Mouse (Mus musculus): ENCODE results near the gene Snx9. TPM values are rescaled to one million over a fixed set of nuclear protein-coding genes. Genes with fewer than 3 reads are reported as not detected.

The Snx9 gene
- polyA plus RNA-seq, 1 experiment from 2014 or later = 39.9 TPM

DNA sequence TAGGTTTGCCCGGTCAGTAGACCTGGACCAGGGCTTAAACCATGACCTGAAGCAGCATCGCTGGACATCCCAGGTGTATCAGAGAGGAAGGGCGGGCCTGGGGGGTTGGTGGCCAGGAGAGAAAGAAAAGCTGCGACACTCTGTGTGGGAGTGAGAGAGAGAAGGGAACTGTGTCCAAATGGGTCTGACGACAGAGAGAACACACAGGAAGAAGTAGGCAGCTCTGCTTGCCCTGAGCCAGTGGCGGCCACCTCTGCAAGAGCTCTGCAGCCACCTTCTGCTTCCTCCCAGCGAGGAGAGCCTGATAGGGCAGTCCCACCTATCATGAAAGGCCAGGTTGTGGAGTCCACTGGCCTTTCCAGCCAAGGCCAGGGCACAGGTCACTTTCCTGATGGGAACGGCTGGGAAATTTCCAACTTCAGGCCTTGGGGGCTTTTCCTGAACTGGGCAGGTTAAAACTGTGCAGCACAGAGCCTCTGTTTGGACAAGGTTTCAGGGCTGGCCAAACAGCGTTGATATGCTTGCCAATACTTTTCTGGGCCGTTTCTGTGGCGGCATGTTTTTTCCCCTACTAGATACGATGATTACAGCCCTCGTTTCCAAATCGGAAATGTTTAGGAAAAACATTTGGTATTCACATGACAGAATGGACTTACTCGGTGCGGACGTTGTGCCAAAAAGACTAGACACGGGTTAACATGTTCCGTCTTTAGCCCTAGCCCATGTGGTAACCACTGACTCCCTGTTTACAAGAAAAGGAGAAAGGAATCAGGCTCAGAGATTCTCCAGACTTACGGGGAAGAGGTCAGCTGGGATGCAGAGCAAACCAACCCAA, 135.3 kb downstream of the Snx9 start:
- Histone ChIP-seq H3K36me3 (ENCODE audit: control insufficient read depth, insufficient read depth, low read length) (no peaks in the 10 kb centered on the region), H3K9ac (replicated peaks; ENCODE audit: low read depth, low read length) (no peak overlapping the region; the same call in 1 of the 2 replicates), H3K27ac (ENCODE audit: low read length) (peak overlapping the region; percentile 78; the same call in 1 of the 2 replicates), H3K4me2 (replicated peaks; ENCODE audit: low read depth, low read length) (0 out of 2 replicates have a peak overlapping the region, but pooled peaks have one; percentile 10), H3K4me1 (ENCODE audit: control insufficient read depth, insufficient read depth, low read length) (peaks cover 36% of the 10 kb centered on the region), H3K9me3 (ENCODE audit: control insufficient read depth, low read depth, low read length) (no peaks in the 10 kb centered on the region), H3K27me3 (ENCODE audit: control insufficient read depth, insufficient read depth, low read length) (no peaks in the 10 kb centered on the region), H3K4me3 (ENCODE audit: low read depth, low read length) (no peak overlapping the region)
- 48% methylated on average over 20 of the region's 20 CpGs for WGBS
- no peak for ATAC-seq (ENCODE audit: insufficient number of reproducible peaks, insufficient read depth, low FRiP score, low read depth)

DNA sequence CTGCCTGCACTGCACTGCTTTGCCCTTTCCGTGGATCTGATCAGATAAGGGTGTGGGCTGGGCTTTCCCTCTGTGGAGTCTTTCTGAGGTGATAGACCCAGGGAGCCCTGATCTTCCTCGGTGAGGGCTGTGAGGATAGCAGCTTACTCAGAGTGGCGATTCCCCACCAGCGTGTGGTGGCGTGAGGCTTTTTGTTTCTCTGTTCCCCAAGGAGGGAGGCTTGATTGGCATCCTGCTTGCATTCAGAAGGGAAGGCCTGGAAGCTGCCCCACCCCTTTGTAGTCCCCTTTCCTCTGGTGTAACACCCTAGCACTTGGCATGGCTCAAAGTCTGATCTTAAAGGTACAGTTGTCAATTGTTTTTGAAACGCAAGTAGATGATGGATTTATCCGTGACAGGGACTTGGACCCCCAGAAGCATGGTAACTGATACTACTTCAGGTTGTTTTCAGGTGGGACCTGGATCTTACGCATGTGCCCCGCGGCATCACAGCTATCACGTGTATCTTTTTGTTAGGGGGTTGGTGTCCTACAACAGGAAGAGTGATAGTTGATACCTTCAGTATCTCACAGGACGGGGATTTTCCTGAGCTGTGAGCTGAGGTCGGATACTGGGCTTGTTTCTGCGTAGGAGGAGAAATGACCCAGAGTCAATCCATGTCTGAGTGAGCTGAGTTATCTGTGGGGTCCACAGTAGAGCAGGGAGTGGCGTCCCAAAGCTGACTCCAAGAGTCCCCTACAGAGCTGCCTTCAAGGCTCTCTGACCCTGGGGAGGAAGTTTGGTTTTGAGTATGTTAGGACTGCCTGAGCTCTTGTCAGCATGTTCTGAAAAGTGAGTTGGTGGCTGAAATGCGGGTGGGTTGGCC, 136.2 kb downstream of the Snx9 start:
- H3K4me1 ChIP-seq (ENCODE audit: control insufficient read depth, insufficient read depth, low read length) = peaks cover 36% of the 10 kb centered on the region
- no peaks in the 10 kb centered on the region for H3K9me3 ChIP-seq (ENCODE audit: control insufficient read depth, low read depth, low read length)
- H3K9ac ChIP-seq (replicated peaks; ENCODE audit: low read depth, low read length) = no peak overlapping the region
- H3K4me2 ChIP-seq (replicated peaks; ENCODE audit: low read depth, low read length) = 0 out of 2 replicates have a peak overlapping the region, but pooled peaks have one; percentile 10
- H3K27me3 ChIP-seq (ENCODE audit: control insufficient read depth, insufficient read depth, low read length) = no peaks in the 10 kb centered on the region
- WGBS = 48% methylated on average over 16 of the region's 16 CpGs
- H3K36me3 ChIP-seq (ENCODE audit: control insufficient read depth, insufficient read depth, low read length) = no peaks in the 10 kb centered on the region
- H3K27ac ChIP-seq (ENCODE audit: low read length) = peak overlapping the region; percentile 78; the same call in 1 of the 2 replicates
- no peak for ATAC-seq (ENCODE audit: insufficient number of reproducible peaks, insufficient read depth, low FRiP score, low read depth)
- no peak overlapping the region for H3K4me3 ChIP-seq (ENCODE audit: low read depth, low read length)

DNA sequence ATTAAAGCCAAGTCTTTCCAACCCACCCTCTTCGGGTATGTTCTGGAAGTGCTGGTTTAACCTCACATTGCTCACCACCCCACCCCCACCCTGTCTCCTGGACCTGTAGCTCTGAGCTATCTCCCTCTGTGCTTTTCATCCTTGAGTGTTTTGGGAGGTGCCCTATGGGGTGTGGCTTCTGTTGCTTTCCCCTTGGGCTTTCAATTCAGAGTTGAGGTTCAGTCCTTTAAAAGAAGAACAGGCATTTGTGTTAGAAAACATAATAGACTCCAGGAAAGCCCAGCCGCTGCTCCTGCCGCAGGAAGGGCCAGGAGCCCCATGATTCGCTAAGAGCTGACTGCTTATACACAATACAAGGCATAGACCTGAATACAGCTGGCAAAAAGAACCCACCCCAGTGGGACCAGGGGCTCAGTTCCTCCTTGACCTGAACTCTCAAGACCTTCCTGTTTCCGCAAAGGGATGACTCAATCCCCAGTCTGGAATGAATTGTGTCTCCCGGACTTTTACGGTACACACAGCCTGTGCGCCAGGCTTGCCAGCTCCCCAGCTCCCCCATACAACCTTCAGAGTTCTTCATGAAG, 136.9 kb downstream of the Snx9 start:
- H3K4me2 ChIP-seq (replicated peaks; ENCODE audit: low read depth, low read length) = no peak overlapping the region
- H3K4me3 ChIP-seq (ENCODE audit: low read depth, low read length) = no peak overlapping the region
- H3K27me3 ChIP-seq (ENCODE audit: control insufficient read depth, insufficient read depth, low read length) = no peaks in the 10 kb centered on the region
- 75% methylated on average over 8 of the region's 8 CpGs for WGBS
- ATAC-seq (ENCODE audit: insufficient number of reproducible peaks, insufficient read depth, low FRiP score, low read depth) = no peak
- no peaks in the 10 kb centered on the region for H3K36me3 ChIP-seq (ENCODE audit: control insufficient read depth, insufficient read depth, low read length)
- H3K9ac ChIP-seq (replicated peaks; ENCODE audit: low read depth, low read length) = no peak overlapping the region
- peak overlapping the region; percentile 78; the same call in 1 of the 2 replicates for H3K27ac ChIP-seq (ENCODE audit: low read length)
- peaks cover 36% of the 10 kb centered on the region for H3K4me1 ChIP-seq (ENCODE audit: control insufficient read depth, insufficient read depth, low read length)
- no peaks in the 10 kb centered on the region for H3K9me3 ChIP-seq (ENCODE audit: control insufficient read depth, low read depth, low read length)

DNA sequence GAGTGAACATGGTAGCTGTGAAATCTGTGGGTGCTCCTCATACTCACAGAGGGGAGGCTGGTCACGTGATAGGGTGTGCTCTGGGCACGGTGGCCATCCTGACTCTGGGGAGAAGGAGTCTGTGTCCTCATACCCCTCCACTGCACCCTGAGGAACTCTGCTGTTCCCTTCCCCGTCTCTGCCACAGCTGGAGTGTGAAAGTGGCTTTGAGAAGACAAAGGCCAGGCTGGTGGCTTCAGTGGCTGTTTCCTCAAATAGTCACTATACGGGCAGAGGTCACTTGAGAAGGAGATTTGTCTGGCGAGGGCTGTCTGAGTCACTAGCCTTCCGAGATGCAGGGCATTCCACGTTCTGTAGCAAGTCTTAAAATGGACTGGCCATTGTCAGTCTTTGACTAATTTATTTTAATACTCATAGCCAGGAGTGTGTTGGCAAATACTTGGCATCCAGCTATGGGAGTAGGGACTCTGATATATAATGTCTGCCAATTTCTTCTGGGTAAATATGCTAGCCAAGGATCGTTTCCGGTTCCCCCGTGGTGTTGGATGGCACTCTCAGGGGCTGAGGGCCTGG, 137.5 kb downstream of the Snx9 start:
- H3K27ac ChIP-seq (ENCODE audit: low read length) = peak overlapping the region; percentile 78; the same call in 1 of the 2 replicates
- H3K36me3 ChIP-seq (ENCODE audit: control insufficient read depth, insufficient read depth, low read length) = no peaks in the 10 kb centered on the region
- H3K27me3 ChIP-seq (ENCODE audit: control insufficient read depth, insufficient read depth, low read length) = no peaks in the 10 kb centered on the region
- no peak for ATAC-seq (ENCODE audit: insufficient number of reproducible peaks, insufficient read depth, low FRiP score, low read depth)
- peaks cover 36% of the 10 kb centered on the region for H3K4me1 ChIP-seq (ENCODE audit: control insufficient read depth, insufficient read depth, low read length)
- no peaks in the 10 kb centered on the region for H3K9me3 ChIP-seq (ENCODE audit: control insufficient read depth, low read depth, low read length)
- H3K4me2 ChIP-seq (replicated peaks; ENCODE audit: low read depth, low read length) = no peak overlapping the region
- H3K4me3 ChIP-seq (ENCODE audit: low read depth, low read length) = no peak overlapping the region
- H3K9ac ChIP-seq (replicated peaks; ENCODE audit: low read depth, low read length) = no peak overlapping the region
- 68% methylated on average over 10 of the region's 10 CpGs for WGBS

DNA sequence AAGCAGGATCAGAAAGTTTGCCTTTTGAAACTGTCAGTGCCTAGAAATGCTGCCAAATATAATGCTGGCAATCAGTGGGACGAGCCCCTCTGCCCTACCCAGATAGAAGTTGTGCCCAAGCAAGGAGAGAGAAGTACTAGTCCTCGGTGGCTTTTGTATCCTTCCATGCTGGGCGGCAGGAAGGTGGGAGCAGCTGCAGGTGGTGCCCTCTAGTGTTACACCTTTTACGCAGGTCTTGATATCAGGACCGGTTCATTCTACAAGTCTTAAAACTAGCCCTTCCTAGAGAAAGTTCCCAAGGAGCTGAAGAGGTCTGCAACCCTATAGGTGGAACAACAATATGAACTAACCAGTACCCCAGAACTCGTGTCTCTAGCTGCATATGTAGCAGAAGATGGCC, 139.7 kb downstream of the Snx9 start:
- Histone ChIP-seq H3K27me3 (ENCODE audit: control insufficient read depth, insufficient read depth, low read length) (no peaks in the 10 kb centered on the region), H3K9ac (replicated peaks; ENCODE audit: low read depth, low read length) (no peak overlapping the region), H3K4me1 (ENCODE audit: control insufficient read depth, insufficient read depth, low read length) (peaks cover 27% of the 10 kb centered on the region), H3K4me3 (ENCODE audit: low read depth, low read length) (no peak overlapping the region), H3K36me3 (ENCODE audit: control insufficient read depth, insufficient read depth, low read length) (no peaks in the 10 kb centered on the region), H3K9me3 (ENCODE audit: control insufficient read depth, low read depth, low read length) (no peaks in the 10 kb centered on the region), H3K4me2 (replicated peaks; ENCODE audit: low read depth, low read length) (no peak overlapping the region), H3K27ac (ENCODE audit: low read length) (no peak overlapping the region)
- WGBS = 46% methylated on average over 6 of the region's 6 CpGs
- no peak for ATAC-seq (ENCODE audit: insufficient number of reproducible peaks, insufficient read depth, low FRiP score, low read depth)

Other genes with a start within 250 kb of the Snx9 start
- gene Synj2, start 100.0 kb downstream of the Snx9 start, polyA plus RNA-seq (2014; fragmentation: Nextera tagmentation; extraction: Ambion mirVana) = 7.5 and 10.3 TPM in 2 replicates
- gene Serac1, start 238.4 kb downstream of the Snx9 start, polyA plus RNA-seq (2014; fragmentation: Nextera tagmentation; extraction: Ambion mirVana) = 5.3 and 8.6 TPM in 2 replicates
- 167 and 175 TPM in 2 replicates for gene Gtf2h5, start 238.5 kb downstream of the Snx9 start, polyA plus RNA-seq (2014; fragmentation: Nextera tagmentation; extraction: Ambion mirVana)

Data from stomach, embryonic 14.5 days (tissue).